Mouse (Mus musculus): ENCODE data around the gene Plin1.
A peak's percentile ranks its signal among the peaks of the same experiment; 100 is the strongest.

Plin1 gene

DNA sequence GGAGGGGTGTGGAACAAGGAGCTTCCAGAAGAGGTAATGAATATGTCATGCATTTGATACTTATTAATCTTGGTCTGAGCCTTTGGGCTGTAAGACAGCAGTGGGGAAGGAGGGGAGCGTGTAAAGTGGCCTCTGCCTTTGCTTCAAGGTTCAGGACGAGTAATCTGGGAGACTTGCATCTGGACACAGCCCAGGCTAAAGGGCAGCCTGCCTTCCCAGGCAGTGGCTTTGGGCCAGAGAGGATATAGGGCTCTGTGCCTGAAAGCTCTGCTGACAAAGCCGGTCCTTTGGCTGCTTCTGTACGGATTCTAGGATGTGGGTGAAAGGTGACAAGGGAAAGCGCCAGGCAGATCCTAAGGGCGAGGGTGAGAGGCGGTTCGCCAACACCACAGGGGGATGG, 1.9 kb upstream of the Plin1 start:
- no peak for DNase-seq (ENCODE audit: low spot score)

DNA sequence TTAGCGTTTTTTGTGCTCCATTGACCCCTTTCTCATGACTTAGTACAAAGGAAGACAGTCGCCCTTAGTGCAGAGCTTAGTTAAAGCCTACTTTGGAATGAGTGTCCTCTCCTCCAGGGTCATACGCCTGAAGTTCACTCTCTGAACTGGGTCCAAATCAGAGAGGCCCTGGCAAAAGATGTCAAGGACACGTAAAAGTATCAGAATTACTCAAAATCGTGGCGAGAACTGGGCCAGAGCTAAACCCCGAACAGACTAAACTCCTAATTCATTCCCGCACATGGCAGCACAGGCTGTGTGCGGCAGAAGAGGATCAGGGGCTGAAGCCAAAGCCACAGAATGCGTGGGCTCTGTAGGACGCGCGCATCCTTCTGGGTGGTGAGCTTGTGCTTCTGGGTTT, 1.3 kb downstream of the Plin1 start:
- no peak for DNase-seq (ENCODE audit: low spot score)

DNA sequence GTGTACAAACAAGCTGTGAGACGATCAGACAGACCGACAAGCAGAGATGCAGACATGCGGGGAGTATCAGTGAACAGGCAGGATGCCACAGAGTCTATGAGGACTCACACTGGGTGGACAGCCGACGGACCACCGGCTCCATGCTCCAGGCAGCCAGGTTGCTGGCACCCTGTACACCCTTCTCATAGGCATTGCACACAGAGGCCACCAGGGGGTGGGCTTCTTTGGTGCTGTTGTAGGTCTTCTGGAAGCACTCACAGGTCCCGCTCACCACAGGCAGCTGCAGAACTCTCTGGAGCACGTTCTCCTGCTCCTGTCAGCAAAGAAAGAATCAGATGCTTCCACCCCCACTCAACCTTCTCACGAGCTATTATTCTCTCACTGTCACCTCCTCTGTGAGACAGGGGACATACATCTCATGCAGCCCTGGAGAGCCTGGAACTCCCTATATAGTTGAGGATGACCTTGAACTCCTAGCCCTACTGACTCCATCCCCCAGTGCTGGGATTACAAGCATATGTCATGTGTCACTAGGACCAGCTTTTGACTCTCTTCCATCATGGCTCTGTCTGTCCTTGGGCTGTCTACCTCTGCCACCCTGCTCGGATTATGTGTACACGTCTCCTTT, 2.8 kb downstream of the Plin1 start:
- no peak for DNase-seq (ENCODE audit: low spot score)

DNA sequence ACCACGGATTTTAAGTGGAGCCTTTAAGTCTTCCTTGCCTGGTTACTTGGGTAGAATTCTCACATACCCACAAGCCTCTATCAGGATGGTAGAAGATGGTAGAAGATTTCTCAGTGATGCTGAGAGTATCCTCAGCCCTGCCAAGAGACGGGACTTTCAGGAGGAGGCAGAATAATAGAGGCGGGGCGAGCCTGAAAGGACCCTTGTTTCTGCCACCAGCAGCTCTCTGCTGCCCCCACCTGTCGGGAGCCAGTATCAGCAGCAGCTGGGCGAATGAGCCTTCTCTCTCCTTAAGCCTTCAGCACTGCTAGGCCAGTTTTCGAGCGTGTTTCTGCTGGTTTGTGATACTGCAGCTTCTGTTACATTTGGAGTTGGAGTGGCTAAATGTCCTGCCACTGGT, 3.5 kb downstream of the Plin1 start:
- DNase-seq (ENCODE audit: low spot score) = peak; percentile 72

DNA sequence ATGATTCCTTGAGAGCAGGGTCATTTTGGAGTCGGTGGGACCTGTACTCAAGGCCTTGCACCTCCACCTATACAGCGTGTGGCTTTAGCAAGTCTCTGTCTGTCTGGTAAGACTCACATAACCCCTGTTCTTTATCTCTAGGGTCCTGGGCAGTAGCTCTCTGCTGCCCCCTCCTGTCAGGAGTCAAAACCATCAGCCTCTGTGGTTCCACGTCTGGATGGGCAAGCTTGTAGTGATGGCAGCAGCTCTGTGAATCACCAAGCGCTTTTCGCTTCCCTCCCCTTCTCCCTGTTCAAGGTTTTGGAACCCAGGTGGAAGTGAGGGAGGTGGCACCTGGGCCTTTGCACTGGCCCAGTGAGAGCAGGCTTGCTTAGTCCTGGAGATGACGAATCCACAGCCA, 4.5 kb downstream of the Plin1 start:
- DNase-seq (ENCODE audit: low spot score) = peak; percentile 56

DNA sequence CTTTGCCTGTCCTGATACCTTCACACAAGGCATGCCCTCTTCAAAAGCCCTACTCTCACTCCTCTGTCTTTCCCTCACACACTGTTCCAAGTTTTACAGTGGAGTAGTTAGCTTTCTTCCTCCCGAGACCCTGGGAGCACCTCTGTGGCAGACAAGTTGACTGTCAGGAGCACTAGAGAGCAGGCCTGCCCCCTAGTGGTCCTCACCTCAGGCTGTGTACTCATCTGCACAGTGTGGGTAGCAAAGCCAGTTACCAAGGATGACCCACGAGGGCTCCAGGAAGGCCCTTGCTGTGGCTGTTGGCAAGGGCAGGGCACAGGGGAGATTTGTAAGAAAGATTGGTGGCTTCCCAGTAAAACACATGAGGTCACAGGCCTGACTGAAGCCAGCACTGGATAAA, 5.6 kb downstream of the Plin1 start:
- DNase-seq (ENCODE audit: low spot score) = peak; percentile 50

DNA sequence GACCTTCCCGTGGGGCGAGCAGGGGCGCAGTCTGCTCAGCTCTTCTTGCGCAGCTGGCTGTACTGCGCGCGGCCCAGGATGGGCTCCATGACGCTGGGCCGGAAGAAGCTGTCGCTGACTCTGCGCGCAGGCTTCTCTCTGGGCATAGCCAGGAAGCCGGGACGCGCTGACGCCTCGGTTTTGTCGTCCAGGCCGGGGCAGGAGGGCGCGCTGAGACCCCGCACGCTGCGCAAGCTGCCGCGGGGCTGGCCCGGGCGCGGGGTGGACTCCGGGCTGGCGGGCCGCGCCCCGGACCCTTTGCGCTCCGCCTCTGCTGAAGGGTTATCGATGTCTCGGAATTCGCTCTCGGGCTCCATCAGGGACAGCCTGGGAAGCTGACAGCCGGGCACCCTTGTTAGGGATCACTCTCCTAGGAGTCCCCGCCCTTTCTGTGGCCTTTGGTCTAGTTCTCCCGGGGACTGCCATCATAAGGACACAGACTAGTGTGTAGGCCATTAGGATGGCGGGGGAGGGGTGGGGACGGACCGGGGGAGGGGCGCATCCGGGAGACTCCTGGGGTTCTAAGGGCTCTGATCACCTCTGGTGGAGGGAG, 11.2 kb downstream of the Plin1 start:
- peak; percentile 35 for DNase-seq (ENCODE audit: low spot score)

DNA sequence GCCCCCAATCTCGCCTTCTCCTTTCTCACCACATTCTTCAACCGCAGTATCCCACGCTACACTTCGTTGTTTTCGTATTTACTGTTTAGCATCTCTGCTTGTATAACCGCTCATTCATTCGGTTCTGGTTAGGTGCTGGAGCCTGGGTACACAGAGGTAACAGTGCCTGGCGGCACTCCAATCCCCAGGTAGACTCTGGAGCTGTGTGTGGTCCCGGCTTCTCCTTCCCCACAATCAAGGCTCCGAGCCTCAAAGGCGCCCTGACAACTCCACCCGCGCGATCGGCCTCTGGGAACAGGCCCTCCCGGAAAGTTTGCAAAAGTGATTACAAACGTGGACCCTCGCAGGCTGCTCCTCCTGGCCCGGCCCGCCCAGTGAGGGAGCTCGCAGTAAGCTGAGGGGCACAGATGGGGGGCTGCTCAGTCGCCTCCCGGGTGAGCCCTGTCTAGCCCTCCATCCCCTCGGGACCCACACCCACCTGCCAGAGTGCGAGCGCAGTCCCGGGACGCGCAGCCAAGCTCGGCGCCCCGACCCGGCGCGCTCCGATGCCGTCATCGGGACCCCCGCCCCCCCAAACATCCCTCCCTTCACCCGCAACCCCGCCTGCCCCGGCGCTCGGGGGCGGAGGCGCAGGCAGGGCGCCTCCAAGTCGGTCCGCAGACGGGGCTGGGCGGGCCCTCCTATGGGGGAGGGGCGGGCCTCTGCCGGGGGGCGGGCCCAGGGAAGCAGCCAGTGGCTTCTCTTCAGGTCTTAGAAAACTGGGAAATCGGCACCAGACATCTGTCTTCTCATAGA, 17.3 kb downstream of the Plin1 start, which contains the start of gene Kif7:
Gene Kif7, minus strand, starts transcription at position 534 of the 795 bp plus-strand sequence.
- no peak for DNase-seq (ENCODE audit: low spot score)

DNA sequence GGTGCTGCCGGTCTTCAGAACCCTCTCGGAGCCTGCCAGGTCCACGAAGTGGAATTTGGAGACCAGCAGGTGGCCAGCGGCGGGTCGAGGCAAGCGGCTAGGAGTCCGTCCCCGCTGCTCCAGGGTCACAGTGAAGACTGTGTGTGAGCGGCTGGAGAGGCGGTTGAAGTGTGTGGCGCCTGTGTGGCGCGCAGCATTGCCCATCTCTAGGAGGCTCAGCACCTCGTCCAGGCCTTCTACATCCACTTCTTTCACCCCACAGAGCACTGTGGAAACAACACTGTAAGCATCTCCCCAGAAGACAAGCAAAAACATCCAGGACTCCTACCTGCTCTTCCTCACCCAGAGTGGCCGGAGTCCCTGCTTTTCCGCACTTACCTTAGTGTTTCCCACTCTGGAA, 21.9 kb downstream of the Plin1 start:
- DNase-seq (ENCODE audit: low spot score) = no peak

DNA sequence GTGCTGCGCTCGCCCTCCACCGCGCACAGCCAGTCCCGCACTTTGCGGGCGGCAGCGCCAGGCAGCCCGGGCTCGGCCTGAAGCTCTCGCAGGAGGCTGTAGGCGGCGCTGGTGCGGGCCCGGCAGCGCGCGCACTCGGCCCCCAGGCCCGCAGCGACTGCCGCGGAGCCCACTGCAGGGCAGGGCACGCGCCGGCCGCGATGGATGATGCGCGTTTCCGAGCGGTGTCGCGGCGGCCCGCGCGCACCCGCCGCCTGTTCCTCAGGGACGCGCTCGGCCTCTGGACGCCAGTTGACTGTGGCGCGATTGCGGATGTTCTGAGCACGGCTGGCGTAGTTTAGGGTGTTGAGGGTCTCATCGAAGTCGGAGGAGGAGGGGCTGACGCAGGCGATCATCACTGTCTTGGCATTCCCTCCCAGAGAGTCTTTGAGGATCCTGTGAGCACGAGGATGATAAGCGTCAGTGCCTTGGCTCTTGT, 22.5 kb downstream of the Plin1 start:
- peak; percentile 51 for DNase-seq (ENCODE audit: low spot score)

DNA sequence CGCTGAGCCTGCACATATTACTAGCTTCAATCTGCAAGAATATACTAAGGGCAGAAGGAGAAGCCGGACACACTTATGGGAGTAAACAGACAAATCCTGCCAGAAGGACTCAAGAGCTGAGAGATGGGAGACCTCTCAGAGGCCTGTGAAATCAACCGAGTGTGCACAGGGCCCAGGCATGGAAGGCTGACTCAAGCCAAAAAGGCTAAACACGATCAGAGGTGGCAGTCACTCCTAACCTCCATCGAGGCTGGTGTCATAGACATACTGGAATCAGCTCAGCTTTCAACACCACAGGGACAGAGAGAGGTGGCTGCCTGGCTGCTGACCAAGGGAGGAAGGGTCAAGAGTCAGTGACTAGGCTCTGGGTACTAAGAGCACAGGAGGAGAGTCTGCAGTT, 27.5 kb downstream of the Plin1 start:
- DNase-seq (ENCODE audit: low spot score) = no peak

DNA sequence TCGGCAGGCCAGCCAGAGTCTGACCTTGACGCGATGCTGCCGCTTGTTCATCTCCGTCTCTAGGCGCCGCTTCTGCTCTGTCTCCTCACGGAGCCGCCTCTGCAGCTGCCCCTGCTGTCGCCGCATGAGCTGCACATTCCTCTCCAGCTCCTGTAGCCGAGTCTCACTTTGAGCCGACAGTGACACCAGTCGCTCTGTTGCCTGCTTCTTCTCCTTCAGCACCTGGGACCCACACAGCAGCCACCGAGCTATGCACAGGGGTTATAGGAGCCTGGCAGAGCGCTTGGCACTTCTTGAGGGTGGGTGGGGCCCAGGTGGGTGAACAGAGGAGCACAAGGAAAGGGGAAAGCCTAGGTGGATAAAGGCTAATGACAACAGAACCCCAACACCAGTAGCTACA, 29.9 kb downstream of the Plin1 start:
- DNase-seq (ENCODE audit: low spot score) = no peak

DNA sequence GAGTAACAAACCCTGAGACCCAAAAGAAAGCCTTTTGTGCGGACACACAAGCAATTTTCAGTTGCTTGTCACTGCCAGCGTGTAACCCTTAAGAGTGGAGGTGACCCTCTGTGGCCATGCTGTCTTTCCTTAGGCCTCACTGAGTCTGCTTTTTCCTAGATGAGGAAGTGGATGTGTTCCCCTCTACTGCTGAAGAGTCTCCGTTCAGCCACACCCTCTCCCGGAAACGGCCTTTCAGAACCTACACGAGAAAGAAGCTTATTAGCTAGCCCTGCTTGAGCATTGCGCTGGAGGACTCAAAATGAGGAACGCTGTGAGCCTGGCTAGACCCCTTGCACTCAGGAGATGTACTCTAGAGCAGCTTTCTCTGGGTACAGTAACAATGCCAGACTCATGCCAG, 36.2 kb downstream of the Plin1 start:
- no peak for DNase-seq (ENCODE audit: low spot score)

DNA sequence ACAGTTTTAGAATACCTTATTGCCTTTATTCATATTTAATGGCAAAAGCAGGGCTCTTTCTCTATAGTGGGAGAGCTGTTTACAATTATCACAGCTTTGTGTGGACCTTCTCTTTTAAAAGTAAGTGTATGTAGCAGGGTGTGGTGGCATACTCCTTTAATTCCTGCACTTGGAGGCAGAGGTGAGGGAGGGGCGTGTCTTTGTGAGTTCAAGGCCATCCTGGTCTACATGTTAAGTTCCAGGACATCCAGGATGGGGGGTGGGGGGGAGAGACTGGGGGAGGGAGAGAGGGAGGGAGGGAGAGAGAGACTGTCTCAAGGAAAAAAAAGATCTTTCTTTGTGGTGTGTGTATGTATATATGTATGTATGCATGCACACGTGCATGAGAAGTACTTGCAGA, 52.5 kb downstream of the Plin1 start:
- no peak for DNase-seq (ENCODE audit: low spot score)

DNA sequence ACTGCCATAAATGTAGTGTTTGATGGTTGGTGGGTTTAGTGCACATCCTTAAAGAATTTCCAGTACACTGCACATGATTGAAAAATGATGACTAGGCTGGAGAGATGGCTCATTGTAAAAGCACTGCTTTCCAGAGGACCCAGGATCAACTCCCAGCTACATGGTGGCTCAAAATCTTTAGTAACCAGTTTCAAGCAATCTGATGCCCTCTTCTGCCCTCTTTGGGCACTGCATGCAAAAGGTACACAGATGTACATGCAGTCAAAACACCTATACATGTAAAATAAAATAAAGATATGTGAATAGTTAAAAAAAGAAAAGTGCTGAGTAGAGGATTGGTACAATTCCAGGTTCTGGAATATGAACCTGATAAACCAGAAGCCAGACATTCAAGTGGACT, 53.5 kb downstream of the Plin1 start:
- DNase-seq (ENCODE audit: low spot score) = no peak

DNA sequence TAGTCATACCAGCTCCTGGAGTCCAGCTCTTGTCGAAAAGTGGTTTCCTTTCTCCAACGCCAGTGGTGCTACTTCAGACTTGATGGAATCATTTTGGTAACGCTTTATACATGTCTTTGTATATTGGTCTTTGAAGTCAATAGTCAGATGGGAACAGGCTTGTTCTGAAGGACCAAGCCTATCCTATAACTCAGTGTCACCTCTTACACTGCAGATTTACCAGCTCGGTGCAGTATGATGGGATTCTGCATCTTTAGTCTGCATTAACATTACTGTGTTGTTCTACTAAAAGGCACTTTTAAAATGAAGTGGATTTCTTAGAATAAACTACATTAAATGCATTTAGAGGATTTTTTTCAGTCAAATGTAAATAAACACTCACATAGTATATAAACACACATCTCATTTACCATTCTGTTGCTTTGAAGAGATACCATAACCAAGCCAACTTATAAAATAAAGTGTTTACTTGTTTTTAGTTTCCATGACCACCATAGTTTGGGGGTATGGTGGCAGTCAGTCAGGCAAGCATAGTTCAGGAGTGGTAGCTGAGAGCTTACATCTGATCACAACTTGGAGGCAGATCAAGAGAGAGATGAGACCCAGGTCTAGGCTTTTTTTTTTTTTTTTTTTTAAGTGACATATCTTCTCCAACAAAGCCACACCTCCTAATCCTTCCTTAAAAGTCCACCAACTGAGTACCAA, 61.7 kb downstream of the Plin1 start:
- no peak for DNase-seq (ENCODE audit: low spot score)
